ENCODE assay signal across 14 mouse cellular contexts in genomic region chr2:167118046-167118445, GRCm38 (mm10). TPM values are rescaled to one million over a fixed set of nuclear protein-coding genes. Genes with fewer than 3 reads are reported as not detected.
DNase-seq lines count a peak whose midpoint lies in the region; ATAC-seq and TF ChIP-seq lines count a peak whose summit lies in the region.
"Had no signal": no experiment of that assay in that cellular context is flagged by ENCODE, and none has a peak within 500 bp of the region (broad histone marks: within the 10 kb centered on the region; RNA-seq: fewer than 3 reads in every experiment).

No protein-coding gene starts in this region.

- H3K4me2 ChIP-seq in lung, postnatal 0 days (replicated peaks; ENCODE audit: low read depth, low read length), result no peak overlapping the region
- H3K4me2 ChIP-seq: embryonic facial prominence, embryonic 12.5 days; liver, embryonic 13.5 days; midbrain, embryonic 12.5 days; neural tube, embryonic 13.5 days had no signal

- no peaks in the 10 kb centered on the region for H3K36me3 ChIP-seq in lung, postnatal 0 days (ENCODE audit: insufficient read depth, low read length)
- H3K36me3 ChIP-seq: embryonic facial prominence, embryonic 12.5 days; hindbrain, embryonic 10.5 days; liver, embryonic 13.5 days; midbrain, embryonic 12.5 days; neural tube, embryonic 13.5 days had no signal

- TF ChIP-seq CTCF in lung, postnatal 0 days (IDR thresholded peaks at IDR 0.05), result no peak

- no peak overlapping the region for H3K4me3 ChIP-seq in lung, postnatal 0 days (ENCODE audit: low read depth, low read length)
- H3K4me3 ChIP-seq: embryonic facial prominence, embryonic 12.5 days; hindbrain, embryonic 10.5 days; liver, embryonic 13.5 days; midbrain, embryonic 12.5 days; neural tube, embryonic 13.5 days had no signal

- ATAC-seq in lung, postnatal 0 days, result peak; percentile 67

- no peak overlapping the region for H3K9ac ChIP-seq in lung, postnatal 0 days (replicated peaks; ENCODE audit: low read depth)
- H3K9ac ChIP-seq: embryonic facial prominence, embryonic 12.5 days; liver, embryonic 13.5 days; midbrain, embryonic 12.5 days; neural tube, embryonic 13.5 days had no signal

- 0 out of 2 replicates have a peak, but pooled peaks cover 6% of the 10 kb centered on the region for H3K4me1 ChIP-seq in lung, postnatal 0 days (ENCODE audit: insufficient read depth, low read depth, low read length)
- H3K4me1 ChIP-seq: liver, embryonic 13.5 days; midbrain, embryonic 12.5 days had no signal

- H3K27me3 ChIP-seq in lung, postnatal 0 days (replicated peaks; ENCODE audit: insufficient read depth, low read length), result no peaks in the 10 kb centered on the region
- H3K27me3 ChIP-seq: embryonic facial prominence, embryonic 12.5 days; liver, embryonic 13.5 days; midbrain, embryonic 12.5 days; neural tube, embryonic 13.5 days had no signal

- intact Hi-C loops in heart, postnatal 25 days (cut with DNase I), result no loop called here
- intact Hi-C loops in left cerebral cortex, postnatal 10 days (cut with DNase I), result no loop called here

- peak; percentile 71 for TF ChIP-seq EP300 in lung, postnatal 0 days (IDR thresholded peaks at IDR 0.05)

- H3K27ac ChIP-seq in lung, postnatal 0 days (ENCODE audit: low read length), result no peak overlapping the region
- H3K27ac ChIP-seq: embryonic facial prominence, embryonic 12.5 days; hindbrain, embryonic 10.5 days; liver, embryonic 13.5 days; midbrain, embryonic 12.5 days; neural tube, embryonic 13.5 days had no signal

- peak; percentile 65 for DNase-seq in gastrocnemius, postnatal 25 days
- DNase-seq in gastrocnemius, adult 8-10 months (ENCODE audit: low spot score in 2 of 2), result no peak
- peak; percentile 58 for DNase-seq in adrenal gland, adult 8-10 months
- DNase-seq in heart, postnatal 25 days (ENCODE audit: low spot score), result peak; percentile 67
- DNase-seq in lung, postnatal 0 days (ENCODE audit: low spot score), result peak; percentile 55
- no peak for DNase-seq in left cerebral cortex, adult 11 months (ENCODE audit: low spot score)
- no peak for DNase-seq in spleen, adult 12 weeks (ENCODE audit: low spot score)
- DNase-seq in left cerebral cortex, postnatal 10 days (ENCODE audit: extremely low spot score in 1 of 2, low spot score in 2 of 2), result no peak
- DNase-seq: cerebellum, adult 2 months; liver, embryonic 13.5 days had no signal

- H3K9me3 ChIP-seq in lung, postnatal 0 days (ENCODE audit: low read length), result no peaks in the 10 kb centered on the region
- H3K9me3 ChIP-seq: embryonic facial prominence, embryonic 12.5 days; hindbrain, embryonic 10.5 days; liver, embryonic 13.5 days; midbrain, embryonic 12.5 days; neural tube, embryonic 13.5 days had no signal

- WGBS in lung, postnatal 0 days, result 24% methylated on average over 10 of the region's 10 CpGs

RNA-seq across cellular contexts. Expression of gene Znfx1, which starts 55.2 kb away (rescaled TPM):
- 10 to 100 TPM; 19.3 to 21.6 TPM for total RNA-seq in gastrocnemius, postnatal 25 days (2021)
- total RNA-seq in gastrocnemius, adult 8-10 months (2022), result 10 to 100 TPM; 26.7 to 32.5 (median 28.5) TPM
- total RNA-seq in adrenal gland, adult 8-10 months (2022), result 10 to 100 TPM; 49.6 to 76.3 (median 64.9) TPM
- total RNA-seq in heart, postnatal 25 days (2021), result 10 to 100 TPM; 31.6 to 36.3 TPM
- 9.8 and 9.9 TPM in 2 replicates for polyA plus RNA-seq in lung, postnatal 0 days (2015; fragmentation: Nextera tagmentation; extraction: Ambion mirVana)
- 10 to 100 TPM; 29.7 to 33.6 TPM for total RNA-seq in left cerebral cortex, postnatal 10 days (2021)

Comparison
In these comparisons a context has a peak if more than half of its experiments do, and no peak if none do; other contexts are left out.
1. DNase-seq: peak in gastrocnemius, postnatal 25 days (single experiment), adrenal gland, adult 8-10 months (single experiment), heart, postnatal 25 days (single experiment) and lung, postnatal 0 days (single experiment); none in gastrocnemius, adult 8-10 months (0 of 2), left cerebral cortex, adult 11 months (single experiment), spleen, adult 12 weeks (single experiment) and left cerebral cortex, postnatal 10 days (0 of 2).